Mouse (Mus musculus) neural tube, embryonic 11.5 days (tissue): ENCODE data around the gene Gkn2. TPM values are rescaled to one million over a fixed set of nuclear protein-coding genes. Genes with fewer than 3 reads are reported as not detected.

Experiments
- ATAC-seq: fragments of 200-750 bp; cut with Nextera tagmentation; 2 replicates; pipeline ENCODE4 v1.8.0; 2017; ENCODE audit warnings: moderate number of reproducible peaks, mild to moderate bottlenecking, moderate TSS enrichment, moderate library complexity; ENCODE audit not compliant: insufficient read depth, low FRiP score, low TSS enrichment
- DNase-seq: peaks from one replicate; pipeline ENCODE4 v3.0.0-alpha.2; 2015; ENCODE audit warnings: low spot score
- H3K27ac ChIP-seq: fragments of 300-500 bp; sonication (generic); 2 replicates; pipeline ENCODE4 v1.5.1; 2014; ENCODE audit warnings: low read depth, mild to moderate bottlenecking, low read length
- H3K27me3 ChIP-seq: fragments of 300-500 bp; sonication (generic); 2 replicates; pipeline ENCODE4 v1.6.1; 2014; ENCODE audit warnings: mild to moderate bottlenecking, low read length, mixed read lengths; ENCODE audit not compliant: control insufficient read depth, insufficient read depth
- H3K36me3 ChIP-seq: fragments of 300-500 bp; sonication (generic); 2 replicates; pipeline ENCODE4 v1.6.1; 2014; ENCODE audit warnings: mild to moderate bottlenecking, low read length, moderate library complexity, mixed read lengths; ENCODE audit not compliant: control insufficient read depth, insufficient read depth
- H3K4me1 ChIP-seq: fragments of 300-500 bp; sonication (generic); 2 replicates; pipeline ENCODE4 v1.6.1; 2014; ENCODE audit warnings: low read length, mixed read lengths; ENCODE audit not compliant: control insufficient read depth, insufficient read depth
- H3K4me2 ChIP-seq: fragments of 300-500 bp; sonication (generic); 2 replicates; pipeline ENCODE4 v1.6.1; 2014; ENCODE audit warnings: low read depth, mild to moderate bottlenecking, moderate library complexity
- H3K4me3 ChIP-seq: fragments of 300-500 bp; sonication (generic); 2 replicates; pipeline ENCODE4 v1.5.1; 2014; ENCODE audit warnings: low read depth, low read length
- H3K9ac ChIP-seq: fragments of 300-500 bp; sonication (generic); 2 replicates; pipeline ENCODE4 v1.6.1; 2014; ENCODE audit warnings: mild to moderate bottlenecking, low read length
- H3K9me3 ChIP-seq: fragments of 300-500 bp; sonication (generic); 2 replicates; pipeline ENCODE4 v1.6.1; 2016; ENCODE audit warnings: low read length; ENCODE audit not compliant: control insufficient read depth
- WGBS: fragments of 180-500 bp; shearing (Covaris S2); extraction: QIAGEN DNeasy Blood & Tissue Kit; methylation state at CpG from one replicate; pipeline ENCODE4 v1.1.7; 2014; 5-methylcytosine and 5-hydroxymethylcytosine counted together
- polyA plus RNA-seq: library from polyadenylated mRNA; unstranded; fragments of >200 nt; fragmentation: Nextera tagmentation; extraction: Ambion mirVana; gene quantifications from 2 replicates; pipeline ENCODE4 v1.2.1, GENCODE M21; 2014

The Gkn2 gene
- polyA plus RNA-seq, 1 experiment from 2014 or later, result not detected

- WGBS, result 83% methylated on average over 5 of the region's 5 CpGs
- Histone ChIP-seq H3K27ac (no peak overlapping the region), H3K4me2 (no peak overlapping the region), H3K9me3 (no peaks in the 10 kb centered on the region), H3K9ac (no peak overlapping the region), H3K36me3 (no peaks in the 10 kb centered on the region), H3K4me1 (no peaks in the 10 kb centered on the region), H3K27me3 (no peaks in the 10 kb centered on the region), H3K4me3 (no peak overlapping the region)
- ATAC-seq (no peak), DNase-seq (no peak)
Measured at GRCm38 (mm10) chr6:87426954-87427353, 53.8 kb downstream of the Gkn2 start.

- Histone ChIP-seq H3K36me3 (no peaks in the 10 kb centered on the region), H3K4me1 (no peaks in the 10 kb centered on the region), H3K9ac (no peak overlapping the region), H3K4me2 (no peak overlapping the region), H3K27ac (no peak overlapping the region), H3K27me3 (no peaks in the 10 kb centered on the region), H3K9me3 (no peaks in the 10 kb centered on the region), H3K4me3 (no peak overlapping the region)
- ATAC-seq, result no peak
- DNase-seq, result no peak
- WGBS, result 77% methylated on average over 8 of the region's 8 CpGs
Measured at GRCm38 (mm10) chr6:87427616-87428015, 54.5 kb downstream of the Gkn2 start.

- WGBS, result 87% methylated on average over 6 of the region's 7 CpGs
- DNase-seq (no peak), ATAC-seq (no peak)
- Histone ChIP-seq H3K4me3 (no peak within 1 kb of the TSS), H3K27ac (no peak within 1 kb of the TSS), H3K4me1 (no peaks in the 10 kb centered on the region), H3K4me2 (no peak within 1 kb of the TSS), H3K36me3 (no peaks in the 10 kb centered on the region), H3K9ac (no peak within 1 kb of the TSS), H3K27me3 (no peaks in the 10 kb centered on the region), H3K9me3 (no peaks in the 10 kb centered on the region)
Measured at GRCm38 (mm10) chr6:87428487-87429044, 55.4 kb downstream of the Gkn2 start, which contains the start of gene Bmp10. Bmp10 (plus strand) TSS chr6:87428994.

Other genes with a start within 250 kb of the Gkn2 start
- 6.0 and 8.7 TPM in 2 replicates for gene Antxr1, start 37.5 kb upstream of the Gkn2 start, polyA plus RNA-seq
- gene Gkn1, start 22.4 kb upstream of the Gkn2 start, polyA plus RNA-seq, result not detected in 2 replicates
- 0.39 TPM in 1 of 2 replicates, not detected in the other for gene Gkn3, start 15.6 kb downstream of the Gkn2 start, polyA plus RNA-seq
- not detected in 2 replicates for gene Bmp10, start 55.6 kb downstream of the Gkn2 start, polyA plus RNA-seq
- 2.5 and 3.4 TPM in 2 replicates for gene Arhgap25, start 159.9 kb downstream of the Gkn2 start, polyA plus RNA-seq
- 3.4 and 3.6 TPM in 2 replicates for gene Prokr1, start 217.4 kb downstream of the Gkn2 start, polyA plus RNA-seq